Mouse (Mus musculus): ENCODE measurements at regions not wholly inside any gene's neighbourhood (a gene's known extent, or its start where the extent isn't known, plus 50 kb on each side); places are given as distances from the start of the nearest gene placed in this dataset.

DNA sequence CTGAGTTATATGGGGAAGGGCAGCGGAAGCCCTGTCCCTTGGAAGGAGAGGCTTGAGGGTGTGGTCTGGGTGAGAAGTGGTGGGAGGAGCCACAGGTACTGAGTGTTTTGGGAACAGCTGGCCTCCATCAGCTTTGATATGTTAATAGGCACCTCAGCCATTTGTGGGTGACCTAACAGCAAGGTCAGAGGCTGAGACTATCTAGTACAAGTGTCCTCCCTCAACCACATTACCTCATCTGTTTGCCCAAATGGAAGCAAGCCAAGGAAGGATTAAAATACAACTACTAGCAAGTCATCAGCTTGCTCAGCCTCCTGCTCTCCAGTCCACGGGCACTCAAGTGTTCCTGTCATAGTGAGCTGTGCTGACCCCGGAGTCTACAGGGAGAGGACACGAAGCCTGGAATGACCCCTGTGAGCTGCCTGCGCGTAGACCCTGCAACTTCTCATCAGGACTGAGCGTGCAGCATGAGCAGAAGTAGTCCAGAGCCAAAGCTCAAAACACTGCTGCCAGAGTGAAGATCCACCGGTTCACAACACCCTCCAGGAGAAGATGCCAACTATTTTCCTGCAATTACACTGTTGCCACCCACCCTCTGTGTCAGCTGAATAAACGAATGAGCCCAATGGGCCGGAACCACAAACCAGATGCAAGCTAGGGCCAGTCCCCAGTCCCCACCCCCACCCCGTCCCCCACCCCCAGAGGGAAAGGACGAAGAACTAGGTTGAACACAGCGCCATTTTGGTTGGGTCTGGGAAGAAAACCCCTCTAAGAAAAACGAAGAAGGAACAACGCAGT, 239.6 kb downstream of the Qk start:
- no peak for DNase-seq (ENCODE audit: low spot score)

DNA sequence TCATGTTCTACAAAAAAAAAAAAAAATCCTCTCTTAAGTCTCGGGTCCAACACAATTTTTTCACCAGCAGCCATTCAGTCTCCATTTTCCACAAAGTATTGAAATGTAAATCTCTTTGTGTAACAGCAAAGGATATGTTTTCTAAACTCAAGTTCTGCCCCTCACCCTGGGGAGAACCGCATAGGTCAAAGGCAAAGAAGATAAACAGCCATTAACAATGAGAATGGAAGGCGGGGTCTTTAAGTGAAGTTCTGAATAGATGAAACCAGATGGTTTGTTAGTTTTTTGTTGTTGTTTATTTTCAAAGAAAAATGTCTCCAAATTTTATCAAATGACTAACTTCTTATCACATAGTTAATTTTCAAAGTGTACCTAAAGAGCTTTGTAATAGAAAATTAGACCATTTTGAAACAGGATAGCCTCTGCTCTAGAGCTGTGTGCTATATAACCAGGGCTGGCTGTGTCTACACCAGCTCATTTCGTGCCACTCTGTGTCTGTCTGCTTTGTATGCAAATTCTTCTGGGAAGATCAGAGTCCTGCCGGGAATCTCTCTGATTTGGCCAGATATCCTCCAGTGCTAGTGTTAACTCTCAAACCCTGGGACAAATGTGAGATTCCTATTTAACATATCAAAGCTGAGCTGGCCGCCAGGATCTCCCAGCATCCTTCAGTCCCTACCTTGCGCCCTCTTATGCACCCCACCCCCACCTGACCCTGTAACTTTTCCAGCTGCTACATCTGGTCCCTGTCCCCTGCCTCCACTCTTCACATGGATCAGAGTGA, 240.9 kb downstream of the Qk start:
- no peak for DNase-seq (ENCODE audit: low spot score)

DNA sequence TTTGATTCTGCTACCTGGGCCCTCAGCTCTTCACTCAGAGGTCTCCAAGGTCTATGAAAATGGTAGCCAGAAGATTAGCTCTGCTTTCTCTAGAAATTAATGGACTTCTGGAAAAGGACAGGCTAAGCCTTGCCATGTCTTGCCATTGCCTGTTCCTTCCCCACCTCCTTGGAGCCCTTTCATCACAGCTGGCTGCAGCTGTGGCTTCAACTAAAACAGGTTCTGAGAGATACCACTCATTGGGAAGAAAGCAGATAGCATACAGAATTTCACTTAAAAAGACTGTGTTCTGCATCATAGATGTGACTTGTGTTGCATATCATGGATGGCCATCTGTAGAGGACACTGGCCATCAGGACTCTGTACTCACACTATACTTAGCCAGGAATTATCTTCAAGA, 246.4 kb downstream of the Qk start:
- no peak for DNase-seq (ENCODE audit: low spot score)

DNA sequence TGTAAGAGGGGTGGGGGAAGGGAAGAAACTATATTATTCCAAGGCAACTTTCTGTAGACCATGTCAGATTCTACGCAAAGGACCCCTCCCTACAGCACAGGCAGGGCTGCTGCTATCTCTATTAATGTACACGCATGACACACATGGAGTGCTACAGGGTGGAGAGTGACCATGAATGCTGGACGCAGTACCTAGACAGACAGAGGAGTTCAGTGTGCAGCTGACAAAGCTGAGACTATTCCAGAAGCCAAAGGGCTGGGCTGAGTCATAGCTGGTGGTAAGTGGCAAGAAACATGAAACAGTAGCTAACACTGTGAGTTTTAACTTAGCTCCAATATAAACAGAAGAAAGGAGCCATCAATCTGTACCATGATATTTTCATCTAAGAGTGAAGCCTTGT, 250.4 kb downstream of the Qk start:
- no peak for DNase-seq (ENCODE audit: low spot score)

DNA sequence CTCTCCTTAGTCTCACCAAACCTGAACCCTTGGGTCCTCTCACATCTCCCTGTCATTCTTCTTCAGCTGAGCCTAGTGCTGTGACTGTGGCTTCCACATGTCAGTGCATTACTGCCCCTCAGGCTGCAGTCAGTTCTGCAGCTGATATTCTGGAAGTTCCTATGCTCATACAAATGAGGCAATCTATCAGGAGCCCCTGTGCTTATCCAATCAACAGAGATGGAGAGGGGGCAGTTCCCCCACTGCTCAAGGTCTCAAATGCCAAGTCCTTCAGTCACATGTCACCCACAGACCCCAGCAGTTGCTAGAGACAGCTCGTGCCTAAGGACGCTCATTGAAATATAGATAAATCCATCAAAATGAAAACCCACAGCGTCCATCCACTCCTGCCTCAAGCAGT, 254.5 kb downstream of the Qk start:
- no peak for DNase-seq (ENCODE audit: low spot score)

DNA sequence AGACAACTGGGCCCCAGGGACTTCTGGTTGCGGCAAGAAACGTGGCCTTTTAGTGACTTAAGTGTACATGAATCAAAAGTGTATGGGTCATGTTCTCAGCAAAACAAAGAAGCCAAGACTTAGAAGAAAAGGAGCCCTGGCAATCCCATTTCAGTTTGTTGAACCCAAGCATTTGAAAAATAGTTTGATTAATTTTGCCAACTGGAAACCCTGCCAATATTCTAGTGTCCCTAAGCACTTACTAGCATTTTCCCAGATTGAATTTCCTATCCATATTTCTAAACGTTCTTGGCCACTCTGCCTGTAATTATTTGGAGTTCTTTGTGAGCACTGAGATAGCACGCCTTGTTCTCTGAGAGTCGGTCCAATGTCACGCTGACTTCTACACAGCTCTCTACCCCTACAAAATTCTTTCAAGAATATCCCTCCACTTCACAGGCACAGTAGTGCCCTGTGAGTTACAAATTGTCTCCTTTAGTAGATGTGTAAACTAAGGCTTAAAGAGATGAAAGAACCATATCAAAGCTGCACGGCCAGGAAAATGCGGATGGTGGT, 257.0 kb downstream of the Qk start:
- DNase-seq (ENCODE audit: low spot score), result no peak

DNA sequence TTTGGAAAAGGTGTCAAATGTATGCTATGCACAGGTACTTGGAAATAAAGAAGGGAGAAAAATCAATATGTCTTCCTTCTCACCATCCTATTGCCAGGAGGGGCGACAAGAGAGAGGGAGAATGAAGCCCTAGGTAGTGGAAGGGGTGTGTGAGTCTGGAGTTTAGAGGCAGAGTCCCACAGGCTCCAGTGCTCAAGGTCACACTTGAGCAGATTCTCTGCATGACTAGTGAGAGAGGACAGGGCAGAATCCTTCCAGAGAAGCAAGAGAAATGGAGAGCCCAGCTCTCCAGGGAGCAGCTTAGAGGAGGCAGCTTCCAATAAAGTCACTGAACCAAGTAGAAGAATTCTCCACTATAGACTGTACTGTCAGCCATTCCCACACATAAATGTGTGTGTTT, 261.9 kb downstream of the Qk start:
- DNase-seq (ENCODE audit: low spot score), result no peak

DNA sequence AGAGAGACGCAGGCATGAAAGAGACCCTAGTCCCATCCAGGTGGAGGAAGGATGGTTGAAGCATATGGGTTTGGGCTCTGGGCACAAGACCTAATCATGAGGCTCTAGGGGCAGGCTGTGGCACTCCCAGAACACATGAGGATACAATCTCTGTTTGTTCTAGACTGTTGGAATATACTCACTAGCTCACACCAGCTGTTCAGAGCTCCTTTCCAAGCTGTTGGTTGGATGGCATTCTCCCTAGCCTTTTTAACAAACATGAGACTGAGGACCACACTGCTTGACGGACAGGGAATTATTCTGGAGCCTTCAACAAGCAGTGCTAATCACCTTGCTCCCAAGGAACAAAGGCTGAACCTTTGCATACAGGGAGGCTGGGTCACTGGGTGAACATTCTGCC, 263.6 kb downstream of the Qk start:
- DNase-seq (ENCODE audit: low spot score), result no peak

DNA sequence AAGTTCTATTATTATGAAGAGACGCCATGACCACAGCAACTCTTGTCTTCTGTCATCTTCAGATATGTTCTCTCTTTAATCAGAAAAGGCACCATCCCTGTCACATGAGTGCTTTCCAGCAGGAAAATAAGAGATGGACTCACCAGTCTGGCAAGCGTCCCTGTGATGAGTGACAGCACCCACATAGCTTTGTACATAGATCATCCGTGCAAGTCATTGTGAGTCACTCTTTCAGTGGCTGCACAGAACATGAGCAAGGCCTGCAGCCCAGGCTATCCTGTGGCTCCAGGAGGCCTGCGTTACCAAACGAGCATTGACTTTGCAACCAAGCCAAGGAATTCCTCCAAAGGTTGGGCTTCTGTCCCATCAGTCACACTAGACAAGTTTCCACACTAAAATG, 265.3 kb downstream of the Qk start:
- DNase-seq (ENCODE audit: low spot score), result no peak

DNA sequence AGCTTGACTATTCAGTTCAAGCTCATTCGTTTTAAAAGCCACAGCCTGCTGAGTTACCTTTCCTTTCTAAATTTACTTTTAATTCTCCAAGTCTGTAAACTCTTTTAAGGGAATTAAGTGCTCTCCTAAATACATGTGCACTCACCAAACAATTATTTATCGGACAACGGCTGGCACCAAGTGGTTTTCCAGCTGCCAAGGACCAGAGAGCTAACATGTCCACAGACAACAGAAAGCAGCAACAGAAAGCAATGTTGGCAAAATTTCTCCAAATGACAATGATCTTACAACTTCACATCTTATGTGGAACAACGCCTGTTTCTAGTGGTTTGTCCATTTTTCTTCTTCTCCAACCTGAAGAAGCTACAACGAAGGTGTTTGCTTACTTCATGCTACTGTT, 275.3 kb downstream of the Qk start:
- DNase-seq (ENCODE audit: low spot score), result no peak

DNA sequence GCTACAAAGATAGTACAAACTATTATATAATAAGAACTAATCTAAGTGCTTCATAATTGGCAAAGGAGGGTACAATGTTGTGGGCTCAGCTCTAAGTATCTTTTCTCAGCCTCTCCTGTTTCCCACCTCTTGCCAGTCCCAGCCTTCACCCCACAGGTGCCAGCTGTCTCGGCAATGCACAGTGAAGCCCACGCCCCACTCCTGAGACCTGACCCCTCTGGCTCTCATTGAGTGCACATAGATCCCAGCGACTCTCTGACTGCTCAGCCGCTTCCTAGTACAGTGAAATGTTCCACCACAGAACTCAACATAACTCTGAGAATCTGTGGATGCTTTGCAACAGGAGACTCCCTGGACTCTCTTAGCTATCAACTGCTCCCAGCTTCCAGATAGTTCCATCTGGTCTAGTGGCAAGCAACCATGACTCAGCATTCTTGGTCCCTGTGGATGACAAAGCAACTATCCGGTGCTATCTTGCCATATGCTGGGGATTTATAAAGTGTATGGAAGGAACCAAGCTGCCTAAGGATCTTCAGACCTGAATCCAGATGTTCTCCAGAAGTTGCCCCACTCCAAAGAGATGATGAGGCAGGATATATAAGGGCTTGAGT, 277.5 kb downstream of the Qk start:
- no peak for DNase-seq (ENCODE audit: low spot score)

DNA sequence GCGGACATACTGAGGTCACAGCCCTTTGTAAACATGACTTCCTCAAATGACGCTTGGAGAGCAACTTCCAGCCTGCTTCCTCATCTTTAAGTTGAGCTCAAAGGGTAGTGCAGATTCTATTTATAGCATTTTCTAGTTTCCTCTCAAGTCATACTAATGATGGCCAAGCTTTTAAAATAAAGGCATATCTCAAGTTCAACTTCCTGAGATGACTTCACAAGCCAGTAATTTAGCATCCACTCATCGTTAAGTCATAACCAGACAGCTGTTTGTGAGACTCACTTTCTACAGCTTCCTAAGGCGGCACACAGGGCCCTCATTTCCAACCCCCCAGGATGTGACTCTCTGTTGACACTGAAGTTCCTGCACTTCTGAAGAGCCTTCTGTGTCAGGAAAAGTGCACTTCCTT, 278.7 kb downstream of the Qk start:
- DNase-seq (ENCODE audit: low spot score), result no peak

DNA sequence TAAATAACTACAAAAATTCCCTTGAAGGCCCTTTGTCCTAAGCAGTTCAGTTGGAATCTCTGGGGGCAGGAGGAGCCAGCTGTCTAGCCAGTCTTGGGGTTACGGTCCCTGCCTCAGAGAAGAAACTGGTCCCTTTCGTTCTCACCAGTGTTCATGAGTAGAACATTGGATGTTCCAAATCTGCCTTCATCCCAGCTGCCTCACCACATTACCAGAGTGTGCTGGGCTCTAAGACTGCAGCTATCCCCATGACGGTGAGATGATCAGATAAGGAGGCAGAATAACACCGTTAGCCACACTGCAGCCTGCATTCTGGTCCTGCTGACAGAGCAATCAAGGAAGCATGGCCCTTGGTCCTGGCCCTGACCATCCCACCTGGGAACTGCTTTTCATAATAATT, 279.3 kb downstream of the Qk start:
- DNase-seq (ENCODE audit: low spot score), result no peak

DNA sequence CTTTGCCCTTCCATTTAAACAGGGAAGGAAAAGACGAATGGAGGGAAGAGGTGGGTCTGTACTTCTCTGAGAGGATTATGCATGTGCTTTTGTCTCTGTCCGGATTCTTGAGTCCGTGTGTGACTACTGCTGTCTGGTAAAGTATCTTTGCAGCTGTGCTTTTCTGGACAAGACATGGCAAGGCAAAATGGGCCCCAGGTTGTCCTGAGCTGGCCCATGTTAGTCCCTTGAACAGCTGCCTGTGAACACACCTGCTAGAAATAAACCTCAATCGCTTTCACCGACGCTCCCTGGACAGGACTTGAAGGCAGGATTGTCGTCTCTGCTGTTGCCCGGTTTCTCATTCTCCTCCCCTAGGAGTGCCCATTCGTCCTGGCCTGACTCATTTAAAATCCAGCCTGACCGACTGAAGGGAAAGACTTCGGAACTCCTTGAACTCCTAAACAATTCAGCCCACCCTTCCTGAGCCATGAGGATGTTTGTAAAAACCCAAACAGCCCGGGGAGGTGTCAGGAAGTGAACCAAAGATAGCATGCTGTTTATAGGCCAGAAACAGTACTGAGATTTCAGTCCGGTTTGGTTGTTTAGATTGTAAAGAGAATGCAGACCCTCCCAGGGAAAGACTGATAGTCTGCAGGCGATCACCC, 281.7 kb downstream of the Qk start:
- DNase-seq (ENCODE audit: low spot score), result no peak

DNA sequence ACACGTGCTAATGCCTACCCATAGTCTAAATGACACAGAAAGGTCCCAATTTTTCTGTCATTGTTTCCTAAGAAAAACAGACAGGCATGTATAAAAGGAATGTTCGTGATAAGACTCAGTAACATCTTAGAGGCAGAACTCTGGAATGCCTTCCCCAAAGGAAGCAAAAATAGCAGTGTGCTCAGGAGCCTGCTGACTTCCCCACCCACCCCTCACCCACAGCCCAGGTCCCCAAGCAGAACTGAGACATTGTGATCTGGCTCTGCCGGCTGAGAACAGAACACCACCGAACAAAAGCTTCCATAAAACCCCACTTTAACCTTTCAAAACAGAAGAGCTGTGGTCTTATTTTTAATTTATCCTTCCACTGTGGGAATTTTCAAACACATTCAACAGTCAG, 286.1 kb downstream of the Qk start:
- DNase-seq (ENCODE audit: low spot score), result no peak

DNA sequence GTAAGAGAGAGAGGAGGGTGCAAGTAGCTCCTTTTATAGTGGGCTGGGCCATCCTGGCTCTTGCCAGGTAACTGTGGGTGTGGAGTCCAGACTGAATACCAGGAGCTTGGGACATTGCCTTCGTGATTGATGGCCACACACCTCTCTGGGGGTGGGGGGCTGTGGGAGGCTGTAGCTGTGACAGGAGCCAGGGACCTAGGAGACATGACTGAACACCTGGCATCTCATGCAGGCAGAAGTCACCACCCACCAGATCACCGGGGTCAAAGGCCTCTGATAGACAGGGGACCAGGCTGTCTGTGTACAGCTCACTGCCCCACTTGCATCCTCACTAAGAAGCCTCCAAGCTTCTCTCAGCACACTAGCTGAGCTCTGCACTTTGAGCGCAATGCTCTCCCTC, 288.6 kb downstream of the Qk start:
- no peak for DNase-seq (ENCODE audit: low spot score)

DNA sequence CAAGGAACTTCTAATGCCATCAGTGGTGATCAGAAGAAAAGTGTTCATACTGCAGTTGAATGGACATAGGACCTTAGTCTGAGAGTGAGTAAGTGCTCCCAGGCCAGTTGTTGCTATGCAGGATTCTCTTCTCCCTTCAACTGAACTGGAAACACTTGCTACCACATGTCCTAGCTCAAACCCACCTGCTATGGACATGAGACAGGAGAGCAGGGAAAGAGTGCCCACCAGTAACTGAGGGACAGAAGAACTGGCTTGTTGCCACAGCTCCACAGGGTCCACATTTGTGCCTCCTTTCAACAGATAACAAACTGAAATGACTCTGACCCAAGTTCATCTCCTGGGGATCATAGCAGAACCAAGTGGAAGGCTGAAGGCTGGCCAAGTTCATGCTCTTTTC, 292.9 kb downstream of the Qk start:
- no peak for DNase-seq (ENCODE audit: low spot score)

DNA sequence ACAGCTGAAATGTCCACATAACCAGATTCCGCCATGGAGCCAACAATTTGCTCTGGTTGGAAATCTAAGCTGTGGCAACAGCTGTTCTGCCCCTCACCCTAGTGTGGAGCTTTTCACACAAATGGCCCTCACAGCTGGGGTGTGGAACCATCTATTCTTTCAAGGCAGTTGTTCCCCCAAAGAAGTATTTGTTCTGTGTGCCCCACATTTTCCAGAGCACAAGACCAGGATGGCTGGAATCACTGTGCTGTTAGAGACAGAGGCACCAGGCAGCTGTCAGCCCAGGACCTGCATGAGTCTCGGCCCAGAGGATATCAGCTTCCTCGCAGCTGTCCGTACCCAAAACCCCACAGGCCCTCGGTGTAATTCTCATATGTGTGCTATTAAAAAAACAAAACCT, 294.4 kb downstream of the Qk start:
- DNase-seq (ENCODE audit: low spot score), result no peak

DNA sequence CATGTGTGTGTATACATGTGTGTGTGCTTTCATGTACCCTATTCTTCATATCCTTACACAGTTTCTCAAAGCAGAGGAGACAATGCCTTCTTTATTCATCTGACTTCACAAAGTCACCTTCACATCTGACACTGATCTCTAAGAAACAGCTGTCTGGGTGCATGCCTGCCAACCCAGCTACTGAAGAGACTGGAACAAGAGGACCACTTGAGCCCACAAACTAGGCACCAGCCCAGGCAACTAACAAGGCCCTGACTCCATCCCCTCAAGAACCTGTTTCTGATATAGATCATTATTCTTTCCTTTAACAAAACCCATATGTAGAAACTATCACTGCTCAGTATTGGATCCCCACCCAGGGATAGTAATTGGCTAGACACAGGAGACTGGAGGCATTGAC, 295.3 kb downstream of the Qk start:
- DNase-seq (ENCODE audit: low spot score), result no peak

DNA sequence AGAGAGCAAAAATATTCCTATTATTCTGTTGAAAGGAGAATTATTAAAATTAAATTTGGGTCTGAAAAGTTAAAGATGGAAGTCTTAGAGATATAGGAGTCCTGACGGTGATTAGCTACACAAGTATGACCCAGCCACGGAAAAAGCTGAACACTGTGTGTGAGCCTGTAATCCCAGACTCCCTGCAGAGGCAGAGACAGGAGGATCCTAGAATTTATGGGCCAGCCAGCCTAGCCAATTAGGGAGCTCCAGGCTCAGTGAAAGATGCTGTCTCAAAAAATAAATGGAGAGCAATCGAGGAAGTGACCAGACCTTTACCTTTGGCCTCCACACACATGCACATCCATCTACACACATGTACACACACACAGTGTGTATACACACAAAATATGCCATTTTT, 307.5 kb downstream of the Qk start:
- no peak for DNase-seq (ENCODE audit: low spot score)

DNA sequence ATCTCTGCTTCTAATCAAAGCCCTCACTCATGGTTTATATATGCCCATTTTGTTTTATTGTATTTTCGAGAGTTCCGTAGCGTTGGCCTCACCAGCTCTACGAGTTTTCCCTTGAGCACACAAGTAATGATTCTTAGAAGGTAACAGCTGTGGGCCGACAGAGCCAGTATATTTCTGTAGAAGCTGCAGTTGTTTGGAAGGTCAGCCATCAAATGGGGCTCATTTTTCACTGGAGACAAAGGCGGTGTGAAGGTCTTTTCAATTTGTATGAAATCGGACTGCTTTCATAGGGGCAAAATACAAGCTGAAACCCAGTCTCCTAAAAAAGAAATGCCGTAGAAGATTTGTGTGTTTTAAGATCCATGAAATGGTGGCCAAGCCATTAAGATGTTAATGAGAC, 307.9 kb downstream of the Qk start:
- DNase-seq (ENCODE audit: low spot score), result no peak

DNA sequence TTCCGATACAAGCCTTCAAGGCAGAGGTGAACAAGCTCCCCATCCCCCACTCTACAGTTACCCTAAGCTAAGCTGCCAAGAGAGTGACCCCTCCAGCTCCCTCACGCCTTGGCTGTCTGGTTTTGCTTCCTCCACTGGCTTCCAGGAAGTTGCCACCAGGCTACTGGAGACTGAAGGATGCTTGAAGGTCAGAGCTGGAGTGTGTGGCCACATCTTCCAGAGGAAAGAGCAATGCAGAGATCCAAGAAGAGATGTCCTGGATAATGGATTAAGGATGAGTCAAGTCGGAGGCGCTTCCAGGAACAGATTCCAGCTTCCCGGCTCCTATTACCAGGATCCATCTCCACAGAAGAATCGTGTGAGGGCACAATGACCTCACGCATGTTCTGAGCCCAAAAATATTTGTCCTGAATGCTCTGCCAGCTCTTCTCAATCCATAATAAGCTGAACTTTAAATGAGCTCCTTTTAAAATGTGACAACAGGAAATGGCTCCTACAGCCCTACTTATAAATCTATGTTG, 318.5 kb downstream of the Qk start:
- peak; percentile 1 for DNase-seq (ENCODE audit: low spot score)
